Mouse (Mus musculus) hindbrain, embryonic 15.5 days (tissue): ENCODE data around the gene Cenpq. TPM values are rescaled to one million over a fixed set of nuclear protein-coding genes. Genes with fewer than 3 reads are reported as not detected.

ENCODE experiments used
- ATAC-seq: fragments of 200-750 bp; cut with Nextera tagmentation; 2 replicates; pipeline ENCODE4 v1.8.0; 2017; ENCODE audit warnings: low read depth, moderate number of reproducible peaks, moderate TSS enrichment; ENCODE audit not compliant: low FRiP score
- H3K27ac ChIP-seq: fragments of 300-500 bp; sonication (generic); replicated peaks from 2 replicates; pipeline ENCODE4 v1.5.1; 2015; ENCODE audit warnings: mild to moderate bottlenecking, inconsistent platforms
- H3K27me3 ChIP-seq: fragments of 300-500 bp; sonication (generic); 2 replicates; pipeline ENCODE4 v1.6.1; 2015; ENCODE audit warnings: control low read depth, inconsistent platforms
- H3K36me3 ChIP-seq: fragments of 300-500 bp; sonication (generic); 2 replicates; pipeline ENCODE4 v1.6.1; 2015; ENCODE audit warnings: control low read depth, inconsistent platforms
- H3K4me1 ChIP-seq: fragments of 300-500 bp; sonication (generic); replicated peaks from 2 replicates; pipeline ENCODE4 v1.6.1; 2015; ENCODE audit warnings: control low read depth, inconsistent platforms
- H3K4me2 ChIP-seq: fragments of 300-500 bp; sonication (generic); 2 replicates; pipeline ENCODE4 v1.6.1; 2015; ENCODE audit warnings: moderate library complexity, mild to moderate bottlenecking, inconsistent platforms
- H3K4me3 ChIP-seq: fragments of 300-500 bp; sonication (generic); 2 replicates; pipeline ENCODE4 v1.5.1; 2015; ENCODE audit warnings: mild to moderate bottlenecking, inconsistent platforms
- H3K9ac ChIP-seq: fragments of 300-500 bp; sonication (generic); 2 replicates; pipeline ENCODE4 v1.6.1; 2015; ENCODE audit warnings: inconsistent platforms
- H3K9me3 ChIP-seq: fragments of 300-500 bp; sonication (generic); 2 replicates; pipeline ENCODE4 v1.6.1; 2016; ENCODE audit warnings: control low read depth, inconsistent platforms
- WGBS: fragments of 180-500 bp; shearing (Covaris S2); methylation state at CpG from one replicate; pipeline ENCODE4 v1.1.7; 2015; 5-methylcytosine and 5-hydroxymethylcytosine counted together
- polyA plus RNA-seq: library from polyadenylated mRNA; unstranded; fragments of >200 nt; fragmentation: Nextera tagmentation; extraction: Ambion mirVana; gene quantifications from 2 replicates; pipeline ENCODE4 v1.2.1, GENCODE M21; 2015

Gene Cenpq
- polyA plus RNA-seq = 11.0 and 11.6 TPM in 2 replicates

DNA sequence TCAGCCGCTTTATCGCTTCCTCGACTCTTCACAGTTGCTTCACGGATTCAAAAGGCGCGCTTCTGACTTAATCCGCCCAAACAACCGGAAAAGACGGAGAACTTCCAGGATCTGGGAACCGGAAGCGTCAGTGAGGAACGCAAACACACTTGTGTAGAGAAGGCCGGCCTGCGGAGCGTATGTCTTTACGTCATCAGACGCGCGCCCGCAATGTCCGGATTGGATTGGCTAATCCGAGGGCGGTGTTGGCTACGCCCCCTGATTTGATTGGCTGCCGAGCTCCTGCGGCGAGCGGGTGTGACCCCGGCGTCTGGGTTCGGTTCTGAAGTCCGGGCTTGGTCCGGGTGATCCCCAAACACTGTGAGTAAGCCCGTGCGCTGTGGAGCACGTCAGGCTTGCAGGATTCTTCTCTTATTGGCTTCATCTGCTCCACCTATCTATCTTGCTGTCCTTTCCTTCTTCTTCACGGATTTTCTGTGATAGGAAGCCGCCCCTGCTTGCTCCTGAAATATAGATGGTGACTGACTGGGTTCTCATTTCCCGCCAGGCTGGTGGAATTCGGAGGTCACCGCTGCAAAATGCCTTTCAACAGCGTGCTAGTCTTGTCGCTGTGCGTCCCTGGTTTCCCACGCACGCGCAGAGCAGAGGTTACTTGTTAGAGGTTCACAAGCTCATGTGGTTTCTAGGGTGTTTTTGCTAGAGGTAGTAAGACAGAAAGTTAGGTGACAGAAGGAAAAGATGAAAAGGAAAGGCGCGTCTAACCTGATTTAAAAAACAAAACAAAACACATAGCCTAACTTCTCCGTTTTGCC is at the start of gene Cenpq, which contains the start of gene Mut:
Gene Cenpq (minus strand): TSS at position 628 of the 812 bp plus-strand sequence.
Gene Mut (plus strand): TSS at position 266 of the 812 bp plus-strand sequence.
- no peaks in the 10 kb centered on the region for H3K9me3 ChIP-seq
- WGBS = under 1% methylated on average over 50 of the region's 50 CpGs
- H3K4me2 ChIP-seq = peak within 1 kb of the TSS; percentile 90

DNA sequence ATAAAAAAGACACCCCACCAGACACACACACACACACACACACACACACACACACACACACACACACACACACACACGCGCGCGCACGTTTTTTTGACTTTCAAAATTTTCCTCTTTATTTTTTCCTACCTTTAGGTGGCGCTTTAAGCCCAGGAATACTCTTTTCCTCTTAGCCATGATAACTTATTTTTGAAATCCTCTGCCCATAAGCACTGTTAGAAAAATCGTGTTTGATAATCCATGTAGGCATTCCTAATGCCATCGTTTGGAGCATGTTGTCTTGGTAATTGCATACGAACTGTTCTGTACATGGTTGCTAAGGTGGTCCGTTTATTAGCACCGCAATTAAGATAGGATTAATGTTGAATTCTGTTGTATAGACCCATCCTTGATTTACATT is 43.1 kb upstream of the Cenpq start:
- Histone ChIP-seq H3K4me1 (no peaks in the 10 kb centered on the region), H3K36me3 (no peaks in the 10 kb centered on the region), H3K27me3 (no peaks in the 10 kb centered on the region), H3K9ac (no peak overlapping the region), H3K9me3 (no peaks in the 10 kb centered on the region), H3K4me3 (no peak overlapping the region), H3K4me2 (no peak overlapping the region), H3K27ac (no peak overlapping the region)
- 62% methylated on average over 11 of the region's 11 CpGs for WGBS
- peak; percentile 66; the same call in 1 of the 2 replicates for ATAC-seq

More for the DNA sequence above, at the start of gene Cenpq, which contains the start of gene Mut:
- Histone ChIP-seq H3K4me3 (peak within 1 kb of the TSS; percentile 55), H3K9ac (peak within 1 kb of the TSS; percentile 57), H3K27ac (peak within 1 kb of the TSS; percentile 94), H3K27me3 (no peaks in the 10 kb centered on the region), H3K36me3 (peaks cover 7% of the 10 kb centered on the region), H3K4me1 (peaks cover 14% of the 10 kb centered on the region)
- peak; percentile 100 for ATAC-seq

DNA sequence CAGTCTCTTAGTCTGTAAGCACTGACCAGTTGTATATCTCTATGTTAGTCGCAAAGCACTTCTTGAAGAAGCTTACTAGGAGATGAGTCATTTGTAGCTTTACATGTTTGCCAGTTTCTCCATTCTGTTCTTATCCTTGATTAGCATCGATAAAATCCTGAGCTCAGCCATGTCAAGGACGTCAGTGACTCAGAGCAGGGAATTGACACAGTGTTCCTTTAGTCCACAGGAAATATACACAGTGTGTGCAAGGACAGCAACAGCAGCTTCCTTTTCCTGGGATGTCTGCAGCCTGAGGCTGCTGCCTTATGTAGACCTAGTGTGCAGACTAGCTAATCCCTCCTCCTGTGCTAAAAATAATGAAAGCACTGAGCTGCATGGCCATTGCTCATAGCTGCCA is 13.7 kb upstream of the Cenpq start:
- Histone ChIP-seq H3K27ac (no peak overlapping the region), H3K27me3 (no peaks in the 10 kb centered on the region), H3K9ac (no peak overlapping the region), H3K36me3 (peaks cover 36% of the 10 kb centered on the region), H3K4me1 (no peaks in the 10 kb centered on the region), H3K4me2 (no peak overlapping the region), H3K9me3 (no peaks in the 10 kb centered on the region), H3K4me3 (no peak overlapping the region)
- WGBS = 88% methylated on average over 3 of the region's 3 CpGs
- ATAC-seq = no peak

DNA sequence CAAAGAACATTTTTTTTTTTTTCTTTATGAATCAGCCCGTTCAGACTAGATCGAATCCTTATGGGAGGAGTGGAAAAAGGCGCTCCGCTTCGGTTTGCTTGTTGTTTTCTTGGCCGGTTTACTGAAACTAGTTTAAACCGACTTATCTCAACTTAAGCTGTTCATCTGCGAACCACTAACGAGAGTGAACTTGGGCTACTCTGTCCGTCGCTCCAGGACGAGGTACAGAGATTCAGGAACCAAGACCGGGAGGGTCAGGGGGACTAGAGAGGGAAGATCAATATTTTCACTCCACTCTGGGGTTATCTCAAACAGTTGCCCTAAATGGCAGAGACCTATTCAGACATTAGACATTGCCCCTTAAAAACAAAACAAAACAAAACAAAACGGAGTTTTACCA is 862 bp downstream of the Cenpq start:
- Histone ChIP-seq H3K27ac (no peak overlapping the region), H3K9me3 (no peaks in the 10 kb centered on the region), H3K4me1 (peaks cover 14% of the 10 kb centered on the region), H3K27me3 (no peaks in the 10 kb centered on the region), H3K36me3 (peaks cover 4% of the 10 kb centered on the region), H3K4me2 (peak overlapping the region; percentile 90), H3K9ac (peak overlapping the region; percentile 34; the same call in 1 of the 2 replicates), H3K4me3 (peak overlapping the region; percentile 55)
- ATAC-seq = peak; percentile 35; the same call in 1 of the 2 replicates
- WGBS = under 1% methylated on average over 14 of the region's 14 CpGs

DNA sequence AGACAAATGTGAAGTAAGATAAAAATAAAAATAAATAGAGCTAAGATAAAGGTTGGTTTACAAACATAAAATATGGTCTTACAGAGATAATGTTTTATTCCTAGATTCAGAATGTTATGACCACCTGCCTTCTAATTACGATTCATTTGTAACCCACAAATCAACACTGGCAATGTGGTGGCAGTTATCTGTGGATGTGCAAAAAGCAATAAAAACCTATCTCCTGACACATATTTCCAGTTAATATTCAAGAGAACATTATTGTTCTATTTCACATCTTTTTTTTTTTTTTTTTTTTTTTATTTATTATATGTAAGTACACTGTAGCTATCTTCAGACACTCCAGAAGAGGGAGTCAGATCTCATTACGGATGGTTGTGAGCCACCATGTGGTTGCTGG is 19.3 kb downstream of the Cenpq start:
- no peaks in the 10 kb centered on the region for H3K27me3 ChIP-seq
- H3K4me2 ChIP-seq = no peak overlapping the region
- no peak overlapping the region for H3K9ac ChIP-seq
- H3K9me3 ChIP-seq = no peaks in the 10 kb centered on the region
- H3K4me1 ChIP-seq = no peaks in the 10 kb centered on the region
- no peaks in the 10 kb centered on the region for H3K36me3 ChIP-seq
- H3K4me3 ChIP-seq = no peak overlapping the region
- 99% methylated on average over 2 of the region's 2 CpGs for WGBS
- no peak overlapping the region for H3K27ac ChIP-seq
- no peak for ATAC-seq

DNA sequence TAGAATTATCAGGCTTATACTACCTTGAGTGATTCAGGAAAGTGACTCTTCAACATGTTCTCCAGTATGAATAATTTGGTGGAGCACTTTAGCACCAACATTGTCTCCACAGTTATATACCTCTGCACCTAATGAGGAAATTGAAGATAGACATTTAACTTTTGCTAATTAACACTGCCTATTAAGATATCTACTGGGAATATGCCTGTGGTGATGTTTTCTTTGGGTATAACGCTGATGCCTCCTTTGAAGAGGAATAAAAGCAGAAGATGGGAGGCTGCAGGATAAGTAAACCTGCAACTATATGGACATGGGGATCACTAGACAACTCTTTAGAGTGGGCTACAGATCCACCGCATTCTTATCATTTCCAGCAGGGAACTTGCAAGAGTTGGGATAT is 20.6 kb downstream of the Cenpq start, which contains the start of gene Glyatl3:
Gene Glyatl3 (minus strand): TSS at position 101 of the 400 bp plus-strand sequence.
- Histone ChIP-seq H3K9ac (no peak within 1 kb of the TSS), H3K36me3 (no peaks in the 10 kb centered on the region), H3K9me3 (no peaks in the 10 kb centered on the region), H3K4me1 (no peaks in the 10 kb centered on the region), H3K27me3 (no peaks in the 10 kb centered on the region), H3K27ac (no peak within 1 kb of the TSS), H3K4me3 (no peak within 1 kb of the TSS), H3K4me2 (no peak within 1 kb of the TSS)
- WGBS = 96% methylated on average over 2 of the region's 2 CpGs
- ATAC-seq = no peak

DNA sequence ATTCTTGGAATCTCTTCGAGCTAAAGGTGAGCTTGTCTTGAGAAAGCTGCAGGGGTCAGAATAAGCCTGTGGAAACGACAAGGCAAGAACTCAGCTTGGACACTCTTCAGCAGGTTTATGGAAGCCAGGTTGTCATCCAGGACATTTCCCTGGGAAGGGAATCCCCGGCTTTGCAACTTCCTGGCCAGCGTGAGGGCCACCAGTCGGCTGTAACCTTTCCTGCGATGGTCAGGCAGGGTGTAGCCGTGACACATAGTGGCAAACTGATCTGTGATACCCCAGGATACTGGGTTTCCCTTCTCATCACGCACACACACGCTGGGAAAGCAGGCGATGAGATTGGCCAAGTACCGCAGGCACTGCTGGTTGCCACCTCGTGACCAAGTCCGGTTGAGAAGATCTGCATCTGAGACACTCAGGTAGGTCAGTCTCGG is 30.1 kb downstream of the Cenpq start:
- Histone ChIP-seq H3K27ac (no peak overlapping the region), H3K4me1 (peaks cover 7% of the 10 kb centered on the region; the same call in 1 of the 2 replicates), H3K4me3 (peak overlapping the region; percentile 15; the same call in 1 of the 2 replicates), H3K9me3 (no peaks in the 10 kb centered on the region), H3K9ac (no peak overlapping the region), H3K27me3 (no peaks in the 10 kb centered on the region), H3K36me3 (no peaks in the 10 kb centered on the region), H3K4me2 (peak overlapping the region; percentile 46)
- 12% methylated on average over 13 of the region's 14 CpGs for WGBS
- ATAC-seq = peak; percentile 54; the same call in 1 of the 2 replicates

DNA sequence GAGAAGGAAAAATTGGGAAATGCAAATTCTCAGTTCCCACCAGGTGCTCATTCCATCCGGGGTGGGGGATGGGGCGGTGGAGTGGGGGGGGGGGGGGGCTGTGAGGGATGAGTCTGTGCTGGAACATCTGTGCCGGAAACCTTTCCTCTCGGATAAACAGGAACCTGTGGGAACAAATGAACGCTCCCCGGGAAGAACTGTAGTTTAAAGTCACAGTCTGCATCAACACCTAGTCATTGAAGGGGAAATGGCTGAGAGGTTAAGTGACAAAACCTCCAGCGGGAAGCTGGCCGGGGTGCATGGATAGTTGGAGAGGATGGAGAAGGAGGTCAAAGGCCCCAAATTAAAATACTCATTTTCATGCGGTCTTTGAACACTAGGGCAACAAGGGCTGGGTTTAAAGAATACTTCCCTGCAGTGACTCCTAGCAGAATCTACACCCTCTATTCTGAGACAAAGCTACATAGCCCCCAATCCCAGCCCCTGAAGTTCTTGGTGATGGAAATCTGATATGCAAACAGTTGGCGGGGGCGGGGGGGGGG is 30.7 kb downstream of the Cenpq start:
- no peak overlapping the region for H3K9ac ChIP-seq
- no peak overlapping the region for H3K27ac ChIP-seq
- no peak overlapping the region for H3K4me3 ChIP-seq
- H3K4me1 ChIP-seq = peaks cover 7% of the 10 kb centered on the region; the same call in 1 of the 2 replicates
- peak; percentile 45 for ATAC-seq
- H3K36me3 ChIP-seq = no peaks in the 10 kb centered on the region
- H3K4me2 ChIP-seq = peak overlapping the region; percentile 46; the same call in 1 of the 2 replicates
- 8% methylated on average over 11 of the region's 11 CpGs for WGBS
- no peaks in the 10 kb centered on the region for H3K9me3 ChIP-seq
- H3K27me3 ChIP-seq = no peaks in the 10 kb centered on the region

DNA sequence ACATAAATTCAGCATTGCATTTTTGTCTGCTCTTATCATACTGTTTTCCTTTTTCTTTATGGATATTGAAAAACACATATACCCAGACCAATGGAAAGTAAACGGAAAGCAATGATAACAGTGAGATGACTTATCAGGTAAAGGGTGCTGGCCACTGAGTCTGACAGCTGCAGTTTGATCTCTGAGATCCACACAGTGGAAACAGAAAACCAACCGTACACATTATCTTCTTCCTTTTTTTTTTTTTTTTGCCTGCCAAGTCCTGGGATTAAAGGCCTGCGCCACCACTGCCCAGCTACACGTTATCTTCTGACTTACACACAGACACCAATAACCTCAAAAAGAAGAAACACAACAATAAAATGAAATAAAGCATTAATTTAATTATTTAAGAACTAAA is 31.5 kb downstream of the Cenpq start:
- H3K9ac ChIP-seq = no peak overlapping the region
- H3K4me3 ChIP-seq = no peak overlapping the region
- H3K36me3 ChIP-seq = no peaks in the 10 kb centered on the region
- H3K27me3 ChIP-seq = no peaks in the 10 kb centered on the region
- peaks cover 7% of the 10 kb centered on the region; the same call in 1 of the 2 replicates for H3K4me1 ChIP-seq
- no peak for ATAC-seq
- 75% methylated on average over 4 of the region's 4 CpGs for WGBS
- no peak overlapping the region for H3K27ac ChIP-seq
- no peaks in the 10 kb centered on the region for H3K9me3 ChIP-seq
- H3K4me2 ChIP-seq = no peak overlapping the region

DNA sequence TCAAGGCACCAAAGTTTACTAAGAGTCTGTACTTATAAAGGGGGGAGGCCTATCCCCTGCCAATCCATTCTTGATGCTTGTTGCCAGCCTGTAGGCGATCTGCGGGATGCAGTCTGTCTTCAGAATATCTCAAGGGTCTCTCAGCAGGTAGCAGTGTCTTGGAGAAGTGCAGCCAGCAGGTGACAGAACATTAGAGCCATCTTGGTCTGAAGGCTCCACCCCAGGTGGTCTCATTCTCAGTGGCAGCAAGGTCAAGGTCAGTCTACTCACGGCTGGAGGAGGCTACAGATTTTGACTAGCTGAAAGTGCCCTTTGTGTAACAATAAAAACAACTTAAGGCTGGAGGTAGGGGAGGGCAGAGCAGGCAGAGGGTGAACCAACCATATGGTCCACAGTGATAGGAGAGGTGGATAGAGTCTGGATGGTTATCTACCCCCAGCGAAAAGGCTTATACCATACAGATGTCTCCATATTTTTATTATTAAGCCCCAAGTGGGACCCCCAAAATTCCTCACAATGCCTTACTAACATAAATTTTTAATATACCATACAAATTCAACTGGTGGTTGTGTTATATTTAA is 35.0 kb downstream of the Cenpq start:
- Histone ChIP-seq H3K27ac (no peak overlapping the region), H3K36me3 (no peaks in the 10 kb centered on the region), H3K27me3 (no peaks in the 10 kb centered on the region), H3K4me1 (peaks cover 7% of the 10 kb centered on the region; the same call in 1 of the 2 replicates), H3K4me2 (no peak overlapping the region), H3K4me3 (no peak overlapping the region), H3K9ac (no peak overlapping the region), H3K9me3 (no peaks in the 10 kb centered on the region)
- 31% methylated on average over 4 of the region's 4 CpGs for WGBS
- no peak for ATAC-seq

DNA sequence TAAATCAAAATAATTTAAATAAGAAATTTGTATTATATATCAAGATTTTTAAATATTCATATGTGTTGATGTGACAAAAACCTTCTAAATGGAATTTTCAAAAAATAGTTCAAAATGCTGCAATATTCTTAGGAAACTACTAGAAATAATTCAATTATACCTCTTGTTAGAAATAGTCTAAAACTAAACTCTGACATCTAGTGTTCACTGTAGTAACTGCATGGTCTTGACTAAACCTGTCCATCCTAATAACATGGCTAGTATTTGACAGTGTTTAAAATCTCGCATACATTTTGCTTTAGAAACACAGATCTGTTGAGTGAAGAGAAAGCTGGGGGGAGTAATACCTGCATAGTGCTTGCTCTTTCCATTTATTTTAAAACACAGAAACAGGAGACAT is 38.0 kb downstream of the Cenpq start:
- no peak overlapping the region for H3K4me2 ChIP-seq
- H3K4me3 ChIP-seq = no peak overlapping the region
- H3K9ac ChIP-seq = no peak overlapping the region
- no peak for ATAC-seq
- no peaks in the 10 kb centered on the region for H3K9me3 ChIP-seq
- WGBS = 73% methylated on average over 1 of the region's 1 CpGs
- H3K36me3 ChIP-seq = no peaks in the 10 kb centered on the region
- H3K4me1 ChIP-seq = no peaks in the 10 kb centered on the region
- H3K27me3 ChIP-seq = no peaks in the 10 kb centered on the region
- no peak overlapping the region for H3K27ac ChIP-seq
